Mouse (Mus musculus) thymus, adult 2 months (tissue): ENCODE results near the gene Stk10.

ENCODE experiments used
- CTCF ChIP-seq: fragments of 200-500 bp; IDR thresholded peaks from 2 replicates; pipeline ENCODE4 v1.5.1; 2012; ENCODE audit warnings: mild to moderate bottlenecking, control low read depth, low read length, moderate library complexity, borderline replicate concordance; ENCODE audit not compliant: control insufficient read depth, poor library complexity, insufficient read depth; ENCODE audit errors: extremely low read depth
- POLR2A ChIP-seq: fragments of 200-500 bp; IDR thresholded peaks from 2 replicates; pipeline ENCODE4 v1.6.1; 2012; ENCODE audit warnings: mild to moderate bottlenecking, low read length, control low read depth, moderate library complexity; ENCODE audit not compliant: control insufficient read depth, poor library complexity, insufficient read depth; ENCODE audit errors: extremely low read depth

DNA sequence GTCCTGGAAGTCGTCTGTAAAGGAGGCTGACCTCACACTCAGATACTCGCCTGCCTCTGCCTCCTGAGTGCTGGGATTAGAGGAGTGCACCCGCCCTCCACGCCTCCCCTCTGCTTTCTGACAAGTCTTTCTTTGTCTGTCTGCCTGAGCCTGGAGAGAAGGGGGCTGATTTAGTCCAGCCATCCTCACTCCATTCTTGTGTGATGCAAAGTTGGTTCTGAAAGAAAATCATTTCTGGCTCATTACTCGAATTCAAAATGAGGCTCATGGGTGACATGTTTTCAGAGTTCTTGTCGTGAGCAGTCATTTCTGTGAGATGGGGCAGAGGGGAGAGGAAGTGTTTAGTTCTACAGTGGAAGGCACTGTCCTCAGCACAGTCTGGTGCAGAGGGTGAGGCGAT, 3.8 kb downstream of the Stk10 start:
- no peak for TF ChIP-seq POLR2A
- TF ChIP-seq CTCF: no peak
